In genomic region chr10:66990506-66990905, GRCm38 (mm10) we compare ENCODE assay signal across 25 mouse cellular contexts.
DNase-seq lines count a peak whose midpoint lies in the region; TF ChIP-seq lines count a peak whose summit lies in the region.
"Had no signal": no experiment of that assay in that cellular context is flagged by ENCODE, and none has a peak within 500 bp of the region (broad histone marks: within the 10 kb centered on the region; RNA-seq: fewer than 3 reads in every experiment).

No protein-coding gene starts in this region.

- no peak for TF ChIP-seq CTCF in lung, adult 2 months (IDR thresholded peaks at IDR 0.05; ENCODE audit: insufficient read depth, low read length)

- H3K4me1 ChIP-seq in lung, adult 2 months (ENCODE audit: control insufficient read depth, insufficient read depth, low read length): no peaks in the 10 kb centered on the region

- no peak for TF ChIP-seq POLR2A in lung, adult 2 months (IDR thresholded peaks at IDR 0.05; ENCODE audit: borderline replicate concordance, extremely low read depth, low read depth, low read length)

- no peak overlapping the region for H3K4me3 ChIP-seq in lung, adult 2 months (replicated peaks; ENCODE audit: extremely low read depth, low read depth, low read length)
- H3K4me3 ChIP-seq: forebrain, embryonic 10.5 days; forebrain, embryonic 15.5 days; heart, adult 2 months; heart, embryonic 12.5 days; hindbrain, embryonic 15.5 days; liver, embryonic 12.5 days had no signal

- peak; percentile 86 for DNase-seq in R1 (ENCODE audit: low read depth, low spot score)
- DNase-seq in lung, adult 2 months: peak; percentile 13
- peak; percentile 22 for DNase-seq in lung, postnatal 10 days
- DNase-seq in kidney, postnatal 14 days: no peak
- no peak for DNase-seq in heart, adult 18-20 months
- no peak for DNase-seq in cerebellum, postnatal 36 days
- DNase-seq: adrenal gland, postnatal 14 days; B cell, adult 2 months; cerebellum, adult 18-20 months; cerebellum, postnatal 10 days; gastrocnemius, postnatal 36 days; heart, adult 2 months; kidney, adult 11 months; kidney, postnatal 36 days; layer of hippocampus, postnatal 36 days; left cerebral cortex, postnatal 4 days; liver, postnatal 0 days; right cerebral cortex, postnatal 25 days; spleen, adult 18-20 months; thymus, postnatal 4 days had no signal

- 71% methylated on average over 3 of the region's 3 CpGs for WGBS in lung, adult 2 months

Comparison
In these comparisons a context has a peak if more than half of its experiments do, and no peak if none do; other contexts are left out.
1. DNase-seq: peak in R1 (single experiment), lung, adult 2 months (single experiment) and lung, postnatal 10 days (single experiment); none in kidney, postnatal 14 days (single experiment), heart, adult 18-20 months (0 of 2) and cerebellum, postnatal 36 days (0 of 2).